Mouse (Mus musculus) cerebellum, postnatal 10 days (tissue): ENCODE data around the gene Lrrc74a.

Experiments
- DNase-seq, 2 experiments: peaks; one replicate each; pipeline ENCODE4 v3.0.0; 2021; ENCODE audit warnings: mixed read lengths in 2 of 2

The Lrrc74a gene

DNA sequence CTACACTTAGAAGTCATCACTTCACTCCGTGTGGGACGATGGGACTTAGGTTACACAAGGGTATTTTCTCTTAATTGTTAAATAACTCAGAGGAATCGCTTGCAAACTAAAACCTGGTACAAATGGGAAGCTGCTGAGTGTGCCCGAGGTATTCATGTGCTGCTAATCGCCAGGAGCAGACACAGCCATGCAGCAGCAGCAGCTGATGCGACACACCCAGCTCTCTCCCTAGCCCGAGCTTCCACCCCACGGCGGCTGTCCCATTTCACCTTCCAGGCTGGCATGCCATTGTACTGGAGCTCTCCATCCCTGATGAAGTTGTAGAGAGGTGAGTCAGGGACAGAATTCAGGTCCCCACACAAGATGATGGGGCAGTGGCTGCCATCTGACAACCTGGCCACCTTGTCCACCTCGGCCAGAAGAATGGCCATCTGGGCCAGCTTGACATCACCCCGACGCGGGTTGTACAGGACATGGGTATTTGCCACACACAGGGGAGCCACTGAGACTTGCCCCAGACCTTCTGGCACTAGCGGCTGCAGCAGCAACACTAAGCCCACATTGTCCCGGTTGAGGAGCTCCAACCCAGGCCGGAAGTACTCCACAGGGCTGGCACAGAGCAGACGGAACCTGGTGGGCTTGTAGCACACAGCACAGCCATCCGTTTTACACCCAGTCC, 14.1 kb upstream of the Lrrc74a start:
- DNase-seq = peak; percentile 34 to 37

DNA sequence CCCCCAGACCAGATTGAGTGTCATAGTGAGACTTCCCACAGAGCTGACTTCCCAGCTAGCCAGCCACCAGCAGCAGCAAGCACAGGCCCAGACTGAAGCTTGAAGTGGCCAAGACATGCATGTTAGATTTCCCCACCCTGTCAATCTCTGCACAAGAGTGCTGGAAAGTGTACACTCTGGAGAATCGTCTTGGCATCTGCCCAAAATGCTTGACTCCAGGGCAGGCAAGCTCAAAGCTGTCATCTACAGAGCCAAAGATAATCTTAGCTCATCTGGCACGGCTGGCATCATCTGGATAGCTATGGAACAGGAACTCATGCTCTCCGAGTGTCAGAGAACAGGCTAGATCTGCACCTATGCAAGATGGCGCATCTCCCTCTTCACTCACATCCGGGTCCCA, 12.7 kb upstream of the Lrrc74a start:
- DNase-seq = peak in 1 of 2 experiments; percentile 33

GRCm38 (mm10) chr12:86724300-86724699, 9.9 kb upstream of the Lrrc74a start:
- peak in 1 of 2 experiments; percentile 33 for DNase-seq

DNA sequence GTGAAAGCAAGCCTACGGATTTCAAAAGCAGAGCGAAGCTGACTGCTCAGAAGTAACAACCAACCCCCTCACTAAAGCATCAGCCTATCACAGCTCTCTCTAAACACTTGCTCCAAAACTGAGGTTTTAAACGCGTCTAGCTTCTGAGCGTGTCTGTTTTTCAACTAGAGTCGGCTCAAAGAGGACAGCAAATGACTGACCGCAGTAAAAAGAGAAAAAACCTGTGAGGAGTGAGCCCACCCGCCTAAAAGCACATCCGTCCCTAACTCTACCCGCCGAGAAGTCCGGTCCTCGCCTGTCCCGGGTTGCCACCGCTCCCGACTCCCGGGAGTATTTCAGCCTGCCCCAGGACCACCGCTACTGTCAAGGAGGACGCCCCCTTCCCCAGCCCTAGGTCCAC, 8.5 kb upstream of the Lrrc74a start:
- DNase-seq = no peak

DNA sequence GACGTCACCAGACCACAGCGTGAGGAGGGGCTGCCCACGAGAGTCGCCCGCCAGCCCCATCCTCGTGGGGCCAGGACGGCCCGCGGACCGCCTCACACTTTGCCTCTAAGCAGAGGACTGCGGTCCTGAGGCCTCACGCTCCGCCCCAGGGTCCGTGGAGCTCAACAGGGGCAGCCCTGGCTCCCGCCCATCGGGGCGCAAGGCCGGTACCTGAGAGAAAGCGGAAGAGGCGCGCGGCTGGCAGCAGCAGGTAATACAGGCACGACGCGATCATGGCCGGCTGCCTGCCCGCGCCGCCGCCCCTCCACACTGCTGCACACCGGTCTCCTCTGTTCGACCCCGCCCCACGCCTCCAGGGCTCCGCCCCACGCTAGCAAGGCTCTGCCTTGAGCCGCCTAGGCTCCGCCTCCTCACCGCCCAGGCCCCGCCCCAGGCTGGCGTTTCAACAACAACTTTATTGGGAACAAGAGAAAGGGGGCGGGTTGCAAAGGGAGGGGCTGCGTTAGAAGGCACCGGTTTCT, 8.0 kb upstream of the Lrrc74a start, which contains the start of gene Angel1:
Angel1 (minus strand) TSS at position 341 of the 521 bp plus-strand sequence.
- DNase-seq = peak; percentile 99 to 100

DNA sequence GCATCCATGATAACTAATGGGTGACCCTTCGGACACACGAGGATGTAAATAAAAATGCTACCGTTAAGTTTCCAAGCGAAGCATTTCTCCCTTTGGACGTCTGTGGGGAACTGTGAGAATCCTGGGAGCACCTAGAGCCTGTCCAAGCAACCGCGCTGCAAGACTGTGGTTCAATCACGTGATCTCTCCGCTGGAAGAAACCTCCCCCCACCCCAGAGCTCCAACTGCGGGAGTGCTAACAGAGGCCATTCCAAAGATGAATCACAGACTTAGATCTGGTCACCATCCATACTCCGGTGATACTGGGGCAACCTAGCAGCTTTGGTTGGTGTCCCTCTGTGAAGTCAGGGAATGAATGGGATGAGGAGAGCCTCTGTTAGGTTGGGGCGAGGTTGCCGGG, 26.9 kb downstream of the Lrrc74a start:
- DNase-seq = no peak

- no peak for DNase-seq
Observed at GRCm38 (mm10) chr12:86764060-86764459, 29.9 kb downstream of the Lrrc74a start.

DNA sequence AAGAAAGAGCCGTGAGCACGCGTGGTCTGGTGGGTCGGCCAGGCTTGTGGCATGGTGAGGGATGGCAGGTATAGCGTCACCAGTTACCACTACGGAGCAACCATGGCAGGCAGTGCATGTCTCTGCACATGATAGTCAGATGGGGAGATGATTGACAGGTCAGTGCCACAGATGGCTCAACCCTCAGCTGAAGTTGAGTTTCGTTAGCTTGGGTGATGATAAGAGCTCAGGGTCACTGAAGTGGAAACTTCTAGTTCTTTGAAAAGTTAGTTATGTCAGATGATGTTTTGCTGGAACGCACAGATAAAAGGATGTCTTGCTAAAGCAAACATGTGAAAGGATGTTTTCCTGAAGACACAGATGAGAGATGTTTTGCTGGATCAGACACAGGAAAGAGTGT, 32.3 kb downstream of the Lrrc74a start:
- DNase-seq = no peak

- peak; percentile 77 to 83 for DNase-seq
Observed at GRCm38 (mm10) chr12:86767868-86768631, 33.9 kb downstream of the Lrrc74a start.

GRCm38 (mm10) chr12:86768986-86769580, 34.9 kb downstream of the Lrrc74a start:
- DNase-seq = peak; percentile 93 to 95

DNA sequence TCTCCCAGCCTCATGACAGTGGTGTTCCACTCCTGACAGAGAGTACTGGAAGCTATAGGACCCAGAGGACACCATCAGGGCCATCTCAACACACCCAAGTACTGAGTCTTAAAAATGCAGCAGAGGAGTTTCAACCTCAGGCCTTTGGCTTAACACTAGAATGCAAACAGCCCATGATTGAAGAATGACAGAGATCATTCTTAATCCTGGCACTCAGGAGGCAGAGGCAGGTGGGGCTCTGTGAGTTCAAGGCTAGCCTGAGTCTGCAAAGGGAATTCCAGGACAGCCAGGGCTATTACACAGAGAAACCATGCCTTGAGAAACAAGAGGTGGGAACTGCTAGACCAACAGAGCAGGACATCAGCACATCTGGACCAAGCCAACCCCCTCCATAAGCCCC, 35.6 kb downstream of the Lrrc74a start:
- no peak for DNase-seq

- DNase-seq = peak; percentile 72 to 78
Observed at GRCm38 (mm10) chr12:86770261-86770670, 36.1 kb downstream of the Lrrc74a start.

DNA sequence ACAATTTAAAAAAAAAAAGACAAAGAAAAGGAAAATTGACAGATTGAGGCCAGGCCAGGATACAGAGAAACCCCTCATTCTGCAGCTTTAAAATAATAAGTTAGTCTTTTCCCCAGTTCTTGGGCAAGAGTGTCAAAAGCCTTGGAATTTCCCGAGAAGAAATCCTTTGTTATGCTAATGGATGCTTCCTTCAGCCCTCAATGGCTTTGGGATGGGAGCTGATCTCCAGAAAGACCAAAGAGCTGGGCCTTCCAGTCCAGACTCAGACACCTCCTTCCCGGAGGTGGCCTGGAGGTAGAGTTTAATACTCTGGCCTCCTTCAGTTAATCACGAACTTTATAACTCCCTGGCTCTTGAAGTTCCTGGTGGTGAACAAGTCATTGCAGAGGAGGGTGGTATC, 36.8 kb downstream of the Lrrc74a start:
- no peak for DNase-seq

- DNase-seq = peak; percentile 95 to 97
Observed at GRCm38 (mm10) chr12:86771823-86772427, 37.8 kb downstream of the Lrrc74a start.

DNA sequence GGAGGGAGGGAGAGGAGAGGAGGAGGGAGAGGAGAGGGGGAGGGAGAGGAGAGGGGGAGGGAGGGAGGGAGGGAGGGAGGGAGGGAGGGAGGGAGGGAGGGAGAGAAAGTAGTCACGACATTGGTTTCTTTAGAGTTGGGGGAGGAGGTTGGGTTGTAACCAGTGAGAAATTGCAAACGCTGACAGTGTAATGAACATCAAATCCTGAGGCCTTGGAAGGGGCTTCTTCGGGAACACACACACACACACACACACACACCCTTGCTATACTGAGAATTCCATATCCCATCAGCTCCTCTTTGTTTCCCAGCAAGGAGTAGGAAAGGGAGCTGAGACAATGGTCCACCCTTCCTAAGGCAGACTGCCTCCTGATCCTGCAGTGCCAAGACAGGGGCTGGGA, 38.4 kb downstream of the Lrrc74a start:
- no peak for DNase-seq

GRCm38 (mm10) chr12:86775561-86776280, 41.6 kb downstream of the Lrrc74a start:
- DNase-seq = peak; percentile 50 to 63

- DNase-seq = no peak
Observed at GRCm38 (mm10) chr12:86776341-86776860, 42.2 kb downstream of the Lrrc74a start.

DNA sequence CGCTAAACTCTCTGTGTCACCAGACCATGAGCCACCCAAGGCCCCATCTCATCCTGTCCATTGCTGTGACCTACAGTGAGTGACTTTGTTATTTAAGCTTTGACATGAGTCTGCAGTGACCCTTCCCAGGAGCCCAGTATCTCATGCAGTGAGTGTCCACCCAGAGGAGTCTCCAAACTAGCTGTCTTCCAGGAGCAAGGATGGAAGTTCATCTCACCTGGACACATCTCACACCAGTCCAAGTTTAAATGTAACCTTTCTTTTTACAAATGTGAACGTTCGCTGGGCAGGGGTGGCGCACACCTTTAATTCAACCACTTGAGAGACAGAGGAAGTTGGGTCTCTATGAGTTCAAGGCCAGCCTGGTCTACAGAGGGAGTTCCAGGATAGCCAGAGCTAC, 44.4 kb downstream of the Lrrc74a start:
- DNase-seq = no peak

GRCm38 (mm10) chr12:86779206-86779989, 45.2 kb downstream of the Lrrc74a start:
- DNase-seq = peak; percentile 46 to 69

DNA sequence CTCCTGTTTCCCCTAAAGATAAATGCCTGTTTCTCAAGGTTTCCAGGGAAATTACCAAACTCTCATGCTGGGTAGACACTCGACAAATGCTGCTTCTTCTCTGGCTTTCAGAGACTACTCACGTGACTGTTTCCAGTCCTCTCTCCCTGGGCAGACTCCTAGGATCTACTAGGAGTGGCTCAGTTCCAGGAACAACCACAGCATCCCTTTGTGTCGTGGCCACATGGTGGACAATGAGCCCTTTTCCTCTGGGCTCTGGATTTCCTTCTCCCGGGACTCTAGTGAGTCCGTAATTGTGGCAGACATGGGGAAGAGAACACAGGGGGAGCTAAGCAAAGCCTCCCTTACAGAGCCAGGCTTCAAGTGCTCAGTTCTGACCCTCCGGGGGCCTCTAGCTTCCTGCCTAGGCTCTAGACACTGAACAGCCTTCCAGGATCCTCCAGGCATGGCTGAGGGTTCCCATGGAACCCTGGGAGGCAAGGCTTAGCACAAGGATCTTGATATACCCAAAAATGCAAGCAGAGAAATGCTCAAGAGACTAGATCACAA, 47.6 kb downstream of the Lrrc74a start:
- DNase-seq = peak; percentile 35 to 51
